Mouse (Mus musculus): Measurements from ENCODE around the gene Olfr1504. TPM values are rescaled to one million over a fixed set of nuclear protein-coding genes. Genes with fewer than 3 reads are reported as not detected.
"Not testable (repeated sequence)": the region's sequence is repeated elsewhere in the genome, so short reads cannot be mapped to it uniquely, and the experiment has no call there.

Olfr1504 gene
- polyA plus RNA-seq (2016; fragmentation: Nextera tagmentation; extraction: Ambion mirVana) = not detected in 2 replicates

DNA sequence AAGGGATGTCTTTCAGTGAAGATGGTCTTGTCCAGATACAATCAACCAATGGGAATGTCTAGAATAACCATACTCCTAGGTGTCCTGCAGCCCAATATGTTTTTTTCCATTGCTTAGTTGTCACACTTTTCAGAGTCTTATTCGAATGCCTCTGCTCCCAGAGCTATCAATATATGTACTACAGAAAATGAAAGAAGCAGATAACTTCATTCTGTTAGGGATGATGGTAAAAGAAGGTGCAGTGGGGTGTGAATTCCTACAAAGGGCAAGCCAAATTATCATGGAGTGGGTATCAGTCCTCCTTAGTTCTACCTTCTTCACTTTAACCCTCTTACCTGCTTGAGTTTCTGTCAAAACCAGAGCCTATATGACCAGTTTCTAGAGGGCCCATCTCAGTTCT, at the start of gene Olfr1504:
Olfr1504 (minus strand) TSS at position 101 of the 400 bp plus-strand sequence.
- H3K36me3 ChIP-seq (replicated peaks) = no peaks in the 10 kb centered on the region
- no peaks in the 10 kb centered on the region for H3K27me3 ChIP-seq (replicated peaks; ENCODE audit: low read depth, poor library complexity, severe bottlenecking)
- no peak for DNase-seq (ENCODE audit: low spot score)
- H3K4me1 ChIP-seq = no peaks in the 10 kb centered on the region
- H3K27ac ChIP-seq (replicated peaks) = no peak within 1 kb of the TSS
- no peak within 1 kb of the TSS for H3K4me3 ChIP-seq
- no peaks in the 10 kb centered on the region for H3K9me3 ChIP-seq
- WGBS = 78% methylated on average over 1 of the region's 1 CpGs

DNA sequence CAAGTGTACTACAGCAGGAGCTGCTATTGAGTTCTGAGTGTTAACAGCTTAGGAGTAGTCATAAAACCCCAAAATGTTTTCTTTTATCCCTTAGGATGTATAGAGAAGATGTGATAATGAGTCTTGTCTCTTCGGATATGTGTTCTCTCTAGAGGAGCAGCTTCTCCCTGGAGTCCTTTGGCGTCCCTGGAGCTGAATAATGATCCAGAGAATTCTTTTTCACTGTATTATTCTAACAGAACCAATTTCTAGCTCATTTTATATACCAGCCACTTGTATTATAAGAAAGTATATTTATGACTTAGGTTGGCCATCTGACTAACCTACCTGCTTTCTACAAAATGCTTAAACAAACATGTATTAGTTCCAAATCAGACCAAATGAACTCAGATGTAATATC, 15.5 kb upstream of the Olfr1504 start, which contains the start of gene Olfr1505:
Olfr1505 (plus strand) TSS at position 301 of the 400 bp plus-strand sequence.
- no peak for DNase-seq (ENCODE audit: low spot score)
- H3K27me3 ChIP-seq (replicated peaks; ENCODE audit: low read depth, poor library complexity, severe bottlenecking) = no peaks in the 10 kb centered on the region
- H3K9me3 ChIP-seq = no peaks in the 10 kb centered on the region
- no peaks in the 10 kb centered on the region for H3K36me3 ChIP-seq (replicated peaks)
- H3K27ac ChIP-seq (replicated peaks) = no peak within 1 kb of the TSS
- H3K4me3 ChIP-seq = no peak within 1 kb of the TSS
- 87% methylated on average over 2 of the region's 2 CpGs for WGBS
- no peaks in the 10 kb centered on the region for H3K4me1 ChIP-seq

DNA sequence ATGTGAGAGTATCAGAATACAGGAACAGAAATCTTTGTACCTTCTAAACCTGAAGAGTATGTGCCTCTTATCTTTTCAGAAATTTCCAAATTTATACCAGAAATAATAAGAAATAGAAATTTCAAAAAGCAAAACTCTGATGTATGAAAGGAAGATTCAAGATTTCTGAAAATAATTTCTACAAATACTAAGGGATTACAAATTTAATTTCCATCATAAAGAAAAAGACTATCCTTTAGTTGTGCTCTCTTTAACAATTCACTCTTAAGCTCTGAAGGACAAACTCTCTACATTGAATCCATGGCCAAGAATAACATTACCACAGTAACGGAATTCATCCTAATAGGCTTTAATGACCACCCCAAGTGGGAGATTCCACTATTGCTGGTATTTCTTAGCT, 36.2 kb downstream of the Olfr1504 start, which contains the start of gene Olfr1502:
Olfr1502 (plus strand) TSS at position 301 of the 400 bp plus-strand sequence.
- H3K27ac ChIP-seq (replicated peaks) = no peak within 1 kb of the TSS
- H3K4me1 ChIP-seq = no peaks in the 10 kb centered on the region
- no peaks in the 10 kb centered on the region for H3K27me3 ChIP-seq (replicated peaks; ENCODE audit: low read depth, poor library complexity, severe bottlenecking)
- H3K4me3 ChIP-seq = no peak within 1 kb of the TSS
- no peaks in the 10 kb centered on the region for H3K36me3 ChIP-seq (replicated peaks)
- WGBS = 86% methylated on average over 1 of the region's 1 CpGs
- no peaks in the 10 kb centered on the region for H3K9me3 ChIP-seq
- DNase-seq (ENCODE audit: low spot score) = no peak

DNA sequence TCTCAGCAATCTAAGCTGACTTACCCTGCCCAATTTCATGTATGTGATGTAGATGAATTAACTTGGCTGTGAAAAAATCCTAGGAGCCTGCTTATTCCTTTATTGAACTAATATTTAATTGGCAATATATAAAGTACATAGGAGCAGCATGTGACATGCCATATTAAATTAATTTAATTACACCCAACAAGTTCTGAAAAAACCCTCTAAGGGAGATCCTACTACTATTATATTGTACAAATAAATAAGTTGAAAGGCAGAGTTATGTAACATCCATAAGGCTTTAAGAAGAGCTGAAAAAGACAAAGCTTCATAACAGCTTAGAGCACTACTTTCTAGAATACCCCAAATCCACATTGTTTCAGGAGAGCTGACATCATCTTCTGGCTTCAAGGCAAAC, 47.1 kb downstream of the Olfr1504 start, which contains the start of gene Olfr1501:
Olfr1501 (minus strand) TSS at position 101 of the 400 bp plus-strand sequence.
- not testable (repeated sequence) for H3K36me3 ChIP-seq (replicated peaks); H3K4me1 ChIP-seq; H3K4me3 ChIP-seq; H3K27ac ChIP-seq (replicated peaks); DNase-seq (ENCODE audit: low spot score); H3K9me3 ChIP-seq; H3K27me3 ChIP-seq (replicated peaks; ENCODE audit: low read depth, poor library complexity, severe bottlenecking)

Other genes starting within 250 kb of the Olfr1504 start
- gene Olfr1490, start 246.8 kb downstream of the Olfr1504 start, polyA plus RNA-seq (2016; fragmentation: Nextera tagmentation; extraction: Ambion mirVana) = not detected in 2 replicates
- not detected in 2 replicates for gene Olfr1491, start 200.7 kb downstream of the Olfr1504 start, polyA plus RNA-seq (2016; fragmentation: Nextera tagmentation; extraction: Ambion mirVana)
- gene Olfr1493-ps1, start 174.7 kb downstream of the Olfr1504 start, polyA plus RNA-seq (2016; fragmentation: Nextera tagmentation; extraction: Ambion mirVana) = not detected in 2 replicates
- gene Olfr1494, start 158.2 kb downstream of the Olfr1504 start, polyA plus RNA-seq (2016; fragmentation: Nextera tagmentation; extraction: Ambion mirVana) = not detected in 2 replicates
- not detected in 2 replicates for gene Olfr1495, start 133.3 kb downstream of the Olfr1504 start, polyA plus RNA-seq (2016; fragmentation: Nextera tagmentation; extraction: Ambion mirVana)
- gene Olfr1496, start 120.0 kb downstream of the Olfr1504 start, polyA plus RNA-seq (2016; fragmentation: Nextera tagmentation; extraction: Ambion mirVana) = not detected in 2 replicates
- gene Olfr1497, start 99.7 kb downstream of the Olfr1504 start, polyA plus RNA-seq (2016; fragmentation: Nextera tagmentation; extraction: Ambion mirVana) = not detected in 2 replicates
- not detected in 2 replicates for gene Olfr1499, start 78.5 kb downstream of the Olfr1504 start, polyA plus RNA-seq (2016; fragmentation: Nextera tagmentation; extraction: Ambion mirVana)
- not detected in 2 replicates for gene Olfr1500, start 67.4 kb downstream of the Olfr1504 start, polyA plus RNA-seq (2016; fragmentation: Nextera tagmentation; extraction: Ambion mirVana)
- gene Olfr1501, start 47.2 kb downstream of the Olfr1504 start, polyA plus RNA-seq (2016; fragmentation: Nextera tagmentation; extraction: Ambion mirVana) = not detected in 2 replicates
- not detected in 2 replicates for gene Olfr1502, start 36.1 kb downstream of the Olfr1504 start, polyA plus RNA-seq (2016; fragmentation: Nextera tagmentation; extraction: Ambion mirVana)
- not detected in 2 replicates for gene Olfr1505, start 15.6 kb upstream of the Olfr1504 start, polyA plus RNA-seq (2016; fragmentation: Nextera tagmentation; extraction: Ambion mirVana)